Mouse (Mus musculus): ENCODE measurements around the gene Ctcf. TPM values are rescaled to one million over a fixed set of nuclear protein-coding genes. Genes with fewer than 3 reads are reported as not detected.

Ctcf gene
- polyA plus RNA-seq, 1 experiment from 2014 or later, result 102 TPM

DNA sequence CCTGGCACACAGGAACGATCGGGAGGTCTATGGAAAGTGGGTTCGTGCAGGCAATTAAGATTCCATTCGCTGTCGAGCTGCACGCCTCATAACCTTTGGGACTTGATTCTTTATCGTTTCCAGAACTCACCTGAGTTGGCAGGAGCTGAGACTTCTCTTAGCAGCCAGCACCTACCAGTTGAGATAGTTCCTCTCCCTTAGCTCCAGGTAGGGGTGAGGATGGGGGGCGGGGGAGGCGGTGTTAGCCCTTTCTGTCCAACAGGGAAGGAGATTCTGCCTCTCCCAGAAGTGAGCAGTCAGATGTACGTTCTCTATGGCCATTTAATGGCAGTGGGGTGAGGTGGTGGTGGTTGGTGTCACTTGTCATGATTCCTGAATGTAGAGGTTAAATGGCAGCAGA, 29.3 kb upstream of the Ctcf start:
- H3K4me3 ChIP-seq, result peak overlapping the region; percentile 89
- H3K9me3 ChIP-seq, result no peaks in the 10 kb centered on the region
- peaks cover 23% of the 10 kb centered on the region for H3K27me3 ChIP-seq (ENCODE audit: insufficient read depth, poor library complexity, severe bottlenecking)
- no peak for DNase-seq (ENCODE audit: low spot score)
- H3K27ac ChIP-seq, result 0 out of 2 replicates have a peak overlapping the region, but pooled peaks have one; percentile 93
- 6% methylated on average over 10 of the region's 10 CpGs for WGBS
- peaks cover 36% of the 10 kb centered on the region for H3K4me1 ChIP-seq (replicated peaks)
- peaks cover 7% of the 10 kb centered on the region; the same call in 1 of the 2 replicates for H3K36me3 ChIP-seq

DNA sequence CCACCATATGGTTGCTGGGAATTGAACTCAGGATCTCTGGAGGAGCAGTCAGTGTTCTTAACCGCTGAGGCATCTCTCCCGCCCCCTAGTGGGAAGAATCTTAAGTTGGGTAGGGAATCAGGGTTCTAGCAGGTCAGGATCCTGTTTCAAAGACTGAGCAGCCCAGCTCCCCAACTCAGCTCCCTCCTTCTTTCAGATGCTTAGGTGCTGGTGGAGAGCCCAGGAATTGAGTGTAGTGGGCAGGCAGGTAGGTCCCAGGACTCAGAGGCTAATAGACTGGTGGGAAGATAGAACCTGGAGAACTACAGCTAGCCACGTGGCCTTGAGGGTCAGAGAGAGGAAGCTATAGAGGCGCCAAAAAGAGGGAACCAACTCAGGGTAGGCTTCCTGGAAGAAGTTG, 28.7 kb upstream of the Ctcf start:
- Histone ChIP-seq H3K9me3 (no peaks in the 10 kb centered on the region), H3K36me3 (peaks cover 7% of the 10 kb centered on the region; the same call in 1 of the 2 replicates), H3K4me3 (no peak overlapping the region), H3K27ac (no peak overlapping the region), H3K27me3 (ENCODE audit: insufficient read depth, poor library complexity, severe bottlenecking) (peaks cover 29% of the 10 kb centered on the region), H3K4me1 (replicated peaks) (peaks cover 38% of the 10 kb centered on the region)
- WGBS, result 28% methylated on average over 4 of the region's 4 CpGs
- DNase-seq (ENCODE audit: low spot score), result peak; percentile 35

DNA sequence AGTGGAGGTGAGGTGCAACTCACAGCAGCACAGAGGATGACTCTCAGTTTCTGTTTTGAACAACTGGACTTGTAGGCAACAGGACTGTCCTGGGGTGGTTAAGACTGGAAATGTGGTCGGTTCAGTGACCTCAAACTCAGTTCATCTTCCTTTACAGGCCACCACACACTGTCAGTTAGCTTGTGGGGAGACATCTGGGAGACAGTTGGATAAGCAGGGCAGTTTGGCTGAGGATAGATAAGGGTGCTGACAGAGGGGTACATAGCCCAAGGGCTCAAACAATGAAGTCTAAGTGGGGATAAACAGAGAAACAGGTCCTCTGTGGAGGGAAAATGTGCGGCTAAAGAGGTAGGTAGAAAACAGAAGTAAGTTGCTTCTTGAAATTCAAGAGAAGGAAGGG, 27.0 kb upstream of the Ctcf start:
- 76% methylated on average over 2 of the region's 2 CpGs for WGBS
- Histone ChIP-seq H3K4me1 (replicated peaks) (peaks cover 52% of the 10 kb centered on the region), H3K9me3 (no peaks in the 10 kb centered on the region), H3K36me3 (peaks cover 7% of the 10 kb centered on the region), H3K27ac (no peak overlapping the region), H3K27me3 (ENCODE audit: insufficient read depth, poor library complexity, severe bottlenecking) (peaks cover 33% of the 10 kb centered on the region), H3K4me3 (no peak overlapping the region)
- DNase-seq (ENCODE audit: low spot score), result no peak

DNA sequence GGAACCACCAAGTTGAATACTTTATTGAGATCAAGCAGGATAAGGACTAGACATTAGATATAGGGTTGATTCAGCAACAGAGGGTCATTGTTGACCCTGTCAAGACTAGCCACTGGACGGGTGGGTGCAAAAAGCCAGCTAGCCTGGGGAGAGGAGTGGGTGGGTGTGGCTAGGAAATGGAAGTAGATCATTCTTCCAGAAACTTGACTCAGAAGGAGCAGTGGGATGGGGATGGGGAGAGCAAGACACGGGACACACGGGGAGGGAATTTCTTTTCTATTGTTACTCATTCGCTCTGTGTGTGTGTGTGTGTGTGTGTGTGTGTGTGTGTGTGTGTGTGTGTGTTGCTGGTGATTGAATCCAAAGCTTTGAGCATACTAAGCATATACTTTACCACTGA, 26.6 kb upstream of the Ctcf start:
- peaks cover 8% of the 10 kb centered on the region for H3K36me3 ChIP-seq
- H3K4me3 ChIP-seq, result no peak overlapping the region
- no peak overlapping the region for H3K27ac ChIP-seq
- H3K4me1 ChIP-seq (replicated peaks), result peaks cover 50% of the 10 kb centered on the region
- DNase-seq (ENCODE audit: low spot score), result no peak
- H3K9me3 ChIP-seq, result no peaks in the 10 kb centered on the region
- 86% methylated on average over 4 of the region's 4 CpGs for WGBS
- peaks cover 36% of the 10 kb centered on the region for H3K27me3 ChIP-seq (ENCODE audit: insufficient read depth, poor library complexity, severe bottlenecking)

DNA sequence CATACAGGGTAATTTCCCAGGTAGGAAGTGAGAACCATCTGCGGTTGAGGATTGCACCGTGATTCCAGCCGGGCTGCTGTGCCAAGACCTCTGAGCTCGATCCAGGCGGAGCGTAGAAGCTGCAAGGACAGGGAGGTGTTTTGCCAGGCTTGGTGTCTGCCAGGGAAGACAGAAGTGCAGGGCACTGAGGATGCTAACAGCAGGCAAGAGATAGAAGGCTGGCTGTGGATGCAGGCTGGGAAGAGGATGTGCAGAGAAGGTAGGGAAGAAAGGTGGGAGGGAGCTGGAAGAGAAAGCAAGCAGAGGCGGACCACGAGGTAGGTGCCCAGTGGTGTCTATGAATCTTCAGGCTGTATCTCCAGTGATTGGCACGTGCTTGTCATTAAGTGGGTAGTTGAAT, 24.5 kb upstream of the Ctcf start:
- Histone ChIP-seq H3K27me3 (ENCODE audit: insufficient read depth, poor library complexity, severe bottlenecking) (peaks cover 50% of the 10 kb centered on the region), H3K27ac (no peak overlapping the region), H3K4me3 (no peak overlapping the region), H3K9me3 (no peaks in the 10 kb centered on the region), H3K36me3 (peaks cover 28% of the 10 kb centered on the region), H3K4me1 (replicated peaks) (peaks cover 30% of the 10 kb centered on the region)
- 86% methylated on average over 9 of the region's 9 CpGs for WGBS
- no peak for DNase-seq (ENCODE audit: low spot score)

DNA sequence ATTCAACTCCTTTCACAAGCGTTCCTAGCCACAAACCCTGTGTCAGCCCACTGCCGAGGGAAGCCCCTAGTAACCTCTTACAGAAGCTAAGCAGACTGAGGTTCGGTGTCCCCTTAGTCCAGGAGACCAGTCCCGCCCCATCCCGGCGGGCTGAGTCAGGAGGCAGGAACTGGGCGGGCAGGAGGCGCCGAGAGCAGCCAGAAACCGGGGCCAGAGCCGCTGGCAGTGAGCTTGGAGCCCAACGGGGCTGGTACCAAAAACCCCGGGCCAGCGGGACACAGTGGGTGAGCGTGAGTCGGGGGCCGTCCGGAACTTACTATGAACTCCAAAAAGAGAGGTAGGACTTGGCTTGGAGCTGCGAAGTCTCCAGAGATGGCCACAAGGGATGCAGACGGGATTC, 23.3 kb upstream of the Ctcf start:
- Histone ChIP-seq H3K4me1 (replicated peaks) (peaks cover 19% of the 10 kb centered on the region), H3K27me3 (ENCODE audit: insufficient read depth, poor library complexity, severe bottlenecking) (peaks cover 50% of the 10 kb centered on the region), H3K27ac (peak overlapping the region; percentile 40; the same call in 1 of the 2 replicates), H3K4me3 (peak overlapping the region; percentile 57), H3K9me3 (no peaks in the 10 kb centered on the region), H3K36me3 (peaks cover 40% of the 10 kb centered on the region)
- peak; percentile 28 for DNase-seq (ENCODE audit: low spot score)
- 3% methylated on average over 20 of the region's 20 CpGs for WGBS

DNA sequence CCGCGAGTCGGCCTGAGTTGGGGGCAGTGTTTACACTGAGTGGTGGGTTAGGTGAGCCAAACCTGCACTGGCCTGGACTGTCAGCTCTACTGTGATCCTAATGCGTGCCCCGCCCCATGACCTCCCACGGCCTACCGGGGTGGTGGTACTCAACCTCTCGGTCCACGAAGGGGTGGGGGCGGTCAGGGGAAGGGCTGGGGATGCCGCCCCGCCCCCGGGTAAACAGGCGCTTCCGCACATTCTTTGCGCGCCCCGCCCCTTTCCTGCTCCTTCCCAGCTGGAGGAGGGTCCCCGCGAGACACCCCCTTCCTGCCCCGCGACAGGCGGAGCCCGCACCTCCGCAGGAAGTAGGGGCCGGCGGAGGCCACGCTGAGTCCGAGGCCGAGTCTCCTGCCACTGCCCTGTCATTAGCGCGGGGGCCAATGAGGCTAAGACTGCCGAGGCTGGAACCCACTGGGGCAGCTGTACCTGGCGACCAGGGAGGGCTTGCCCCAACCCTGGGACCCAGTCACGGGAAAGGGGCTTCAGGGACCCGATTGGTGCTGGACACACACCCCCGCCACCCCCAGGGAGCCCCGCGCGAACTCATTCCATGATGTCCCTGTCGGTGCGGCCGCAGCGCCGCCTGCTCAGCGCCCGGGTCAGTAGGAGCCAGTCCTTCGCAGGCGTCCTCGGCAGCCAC, 22.4 kb upstream of the Ctcf start:
- Histone ChIP-seq H3K27me3 (ENCODE audit: insufficient read depth, poor library complexity, severe bottlenecking) (peaks cover 50% of the 10 kb centered on the region), H3K4me1 (replicated peaks) (peaks cover 19% of the 10 kb centered on the region), H3K27ac (peak overlapping the region; percentile 8), H3K36me3 (peaks cover 50% of the 10 kb centered on the region), H3K9me3 (no peaks in the 10 kb centered on the region), H3K4me3 (peak overlapping the region; percentile 57)
- peak; percentile 51 for DNase-seq (ENCODE audit: low spot score)
- under 1% methylated on average over 50 of the region's 50 CpGs for WGBS

DNA sequence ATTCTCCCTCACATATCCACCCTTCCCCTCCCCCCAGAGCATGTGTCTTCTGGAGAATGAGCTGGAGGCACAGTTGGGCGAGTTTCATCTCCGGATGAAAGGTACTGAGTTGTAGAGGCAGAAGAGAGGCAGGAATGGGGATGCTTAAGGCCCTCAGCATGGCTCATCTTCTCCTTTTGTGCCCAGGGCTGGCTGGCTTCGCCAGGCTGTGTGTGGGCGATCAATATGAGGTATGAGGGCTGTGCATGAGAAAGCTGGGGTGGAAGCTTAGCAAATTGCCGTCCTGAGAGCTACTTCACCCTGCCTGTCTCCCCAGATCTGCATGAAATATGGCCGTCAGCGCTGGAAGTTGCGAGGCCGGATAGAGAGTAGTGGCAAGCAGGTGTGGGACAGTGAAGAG, 20.4 kb upstream of the Ctcf start:
- Histone ChIP-seq H3K27me3 (ENCODE audit: insufficient read depth, poor library complexity, severe bottlenecking) (peaks cover 50% of the 10 kb centered on the region), H3K4me1 (replicated peaks) (peaks cover 19% of the 10 kb centered on the region), H3K36me3 (peaks cover 63% of the 10 kb centered on the region), H3K9me3 (no peaks in the 10 kb centered on the region), H3K4me3 (no peak overlapping the region), H3K27ac (no peak overlapping the region)
- DNase-seq (ENCODE audit: low spot score), result no peak
- WGBS, result 93% methylated on average over 9 of the region's 9 CpGs

DNA sequence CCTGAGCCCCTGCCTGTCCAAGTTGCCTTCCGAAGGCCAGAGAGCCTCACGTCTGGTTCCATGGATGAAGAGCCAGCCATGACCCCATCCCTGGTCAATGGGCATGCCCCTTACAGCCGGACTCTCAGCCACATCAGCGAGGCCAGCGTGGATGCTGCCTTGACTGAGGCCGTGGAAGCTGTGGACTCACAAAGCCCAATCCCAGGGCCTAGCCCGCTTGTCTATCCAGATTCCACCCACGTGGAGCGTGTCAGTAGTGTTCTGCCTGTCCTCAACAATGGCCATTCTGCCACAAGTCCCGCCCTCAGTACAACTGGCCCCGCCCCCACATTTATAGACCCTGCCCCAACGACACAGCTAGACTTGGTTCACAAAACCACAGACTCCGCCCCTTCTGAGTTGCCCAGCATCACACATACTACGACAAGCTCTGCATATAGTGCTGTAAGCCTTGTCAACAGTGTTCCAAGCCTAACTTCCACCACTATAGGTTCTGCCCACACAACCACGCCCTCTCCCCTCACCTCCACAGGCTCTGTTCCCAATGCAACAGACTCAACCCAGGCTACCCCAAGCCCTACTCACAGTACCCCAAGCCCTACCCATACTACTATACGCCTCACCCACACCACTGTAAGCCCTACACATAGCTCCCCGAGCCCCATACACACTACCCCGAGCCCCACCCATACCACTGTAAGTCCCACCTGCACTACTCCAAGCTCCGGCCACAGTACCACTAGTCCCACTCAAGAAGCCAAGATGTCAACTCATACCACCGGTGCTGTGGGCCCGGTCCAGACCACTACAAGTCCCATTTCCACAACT, 18.7 kb upstream of the Ctcf start:
- no peak overlapping the region for H3K4me3 ChIP-seq
- peaks cover 27% of the 10 kb centered on the region for H3K4me1 ChIP-seq (replicated peaks)
- peaks cover 33% of the 10 kb centered on the region for H3K27me3 ChIP-seq (ENCODE audit: insufficient read depth, poor library complexity, severe bottlenecking)
- no peak overlapping the region for H3K27ac ChIP-seq
- DNase-seq (ENCODE audit: low spot score), result no peak
- WGBS, result 89% methylated on average over 21 of the region's 21 CpGs
- H3K36me3 ChIP-seq, result peaks cover 75% of the 10 kb centered on the region
- H3K9me3 ChIP-seq, result no peaks in the 10 kb centered on the region

DNA sequence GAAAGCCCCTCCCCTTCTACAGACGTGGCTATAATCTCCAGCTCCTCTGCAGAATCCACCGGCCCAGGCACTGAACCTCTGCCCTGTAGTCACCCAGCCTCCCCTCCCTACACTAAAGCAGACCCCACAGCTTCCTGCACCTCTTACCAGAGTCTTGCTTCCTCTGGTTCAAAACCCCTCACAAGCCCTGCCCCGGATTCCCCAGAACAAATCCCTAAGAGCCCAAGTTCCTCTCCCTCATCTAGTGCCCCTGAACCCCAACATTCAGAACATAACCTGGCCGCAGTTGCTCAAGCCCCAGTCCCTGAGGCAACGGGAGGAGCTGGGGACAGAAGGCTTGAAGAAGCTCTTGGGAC, 18.1 kb upstream of the Ctcf start:
- H3K4me1 ChIP-seq (replicated peaks), result peaks cover 27% of the 10 kb centered on the region
- no peaks in the 10 kb centered on the region for H3K9me3 ChIP-seq
- H3K36me3 ChIP-seq, result peaks cover 78% of the 10 kb centered on the region
- H3K4me3 ChIP-seq, result no peak overlapping the region
- H3K27ac ChIP-seq, result no peak overlapping the region
- peaks cover 27% of the 10 kb centered on the region for H3K27me3 ChIP-seq (ENCODE audit: insufficient read depth, poor library complexity, severe bottlenecking)
- 91% methylated on average over 5 of the region's 5 CpGs for WGBS
- DNase-seq (ENCODE audit: low spot score), result no peak

DNA sequence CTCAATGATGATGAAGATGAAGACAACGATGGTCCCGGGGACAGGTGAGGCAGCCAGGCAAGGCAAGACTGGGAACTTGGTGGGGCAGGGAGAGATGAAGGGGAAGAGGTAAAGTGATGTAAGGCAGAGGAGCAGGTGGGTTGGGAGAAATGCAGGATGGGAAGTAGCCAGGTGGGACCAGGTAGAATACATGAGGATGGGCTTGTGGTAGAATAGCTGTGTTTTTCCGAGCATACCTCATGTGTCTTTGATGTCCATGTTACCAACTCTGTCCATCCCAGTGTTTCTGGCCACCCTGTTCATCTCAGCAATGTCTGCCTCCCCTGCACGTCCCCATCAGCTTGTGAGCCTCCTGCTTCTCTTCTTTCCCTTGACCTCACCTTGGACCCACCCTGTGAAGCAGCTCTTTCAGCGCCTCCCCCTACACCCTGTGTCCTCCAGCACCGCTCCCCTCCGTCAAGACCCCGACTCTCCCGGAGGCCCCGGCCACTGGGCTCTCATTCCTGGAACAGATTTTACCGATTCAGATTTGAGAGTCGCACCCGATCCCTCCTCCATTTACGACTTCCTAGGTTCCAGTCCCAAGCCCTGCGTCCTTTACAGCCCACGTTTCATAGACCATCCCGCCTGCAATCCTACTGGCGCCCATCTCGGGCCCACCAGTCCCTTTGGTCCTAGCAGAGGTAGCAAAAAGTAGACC, 17.3 kb upstream of the Ctcf start:
- Histone ChIP-seq H3K4me3 (no peak overlapping the region), H3K36me3 (peaks cover 86% of the 10 kb centered on the region), H3K9me3 (no peaks in the 10 kb centered on the region), H3K27me3 (ENCODE audit: insufficient read depth, poor library complexity, severe bottlenecking) (peaks cover 21% of the 10 kb centered on the region), H3K4me1 (replicated peaks) (peaks cover 28% of the 10 kb centered on the region), H3K27ac (no peak overlapping the region)
- no peak for DNase-seq (ENCODE audit: low spot score)
- WGBS, result 92% methylated on average over 19 of the region's 19 CpGs

DNA sequence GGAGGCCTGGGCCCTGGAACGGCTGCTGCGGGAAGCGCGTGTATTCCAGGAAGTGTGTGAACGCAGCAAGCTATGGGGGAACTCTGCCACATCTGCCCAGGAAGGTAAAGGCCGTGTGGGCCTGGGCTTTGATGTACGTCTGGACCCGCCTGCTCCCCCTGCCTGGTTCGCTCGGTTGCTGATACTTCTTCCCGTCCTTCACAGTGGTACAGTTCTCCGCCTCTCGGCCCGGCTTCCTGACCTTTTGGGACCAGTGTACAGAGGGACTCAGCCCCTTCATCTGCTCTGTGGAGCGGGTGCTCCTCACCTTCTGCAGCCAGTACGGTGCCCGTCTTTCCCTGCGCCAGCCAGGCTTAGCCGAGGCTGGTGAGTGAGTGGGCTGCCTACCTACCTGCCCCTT, 16.2 kb upstream of the Ctcf start:
- Histone ChIP-seq H3K27me3 (ENCODE audit: insufficient read depth, poor library complexity, severe bottlenecking) (peaks cover 9% of the 10 kb centered on the region), H3K27ac (no peak overlapping the region), H3K4me1 (replicated peaks) (peaks cover 34% of the 10 kb centered on the region), H3K9me3 (no peaks in the 10 kb centered on the region), H3K4me3 (no peak overlapping the region), H3K36me3 (peaks cover 81% of the 10 kb centered on the region)
- no peak for DNase-seq (ENCODE audit: low spot score)
- 89% methylated on average over 19 of the region's 19 CpGs for WGBS

Data from hindbrain, embryonic 10.5 days (tissue).